Mouse (Mus musculus) intestine, embryonic 16.5 days (tissue): Measurements from ENCODE around the gene Foxn4. TPM values are rescaled to one million over a fixed set of nuclear protein-coding genes. Genes with fewer than 3 reads are reported as not detected.
A peak's percentile ranks its signal among the peaks of the same experiment; 100 is the strongest.

ENCODE experiments used
- ATAC-seq: fragments of 200-750 bp; cut with Nextera tagmentation; 2 replicates; pipeline ENCODE4 v1.8.0; 2017; ENCODE audit warnings: moderate TSS enrichment, moderate library complexity
- H3K27ac ChIP-seq: fragments of 300-500 bp; sonication (generic); 2 replicates; pipeline ENCODE4 v1.5.1; 2014; ENCODE audit warnings: mild to moderate bottlenecking, low read length
- H3K27me3 ChIP-seq: fragments of 300-500 bp; sonication (generic); replicated peaks from 2 replicates; pipeline ENCODE4 v1.6.1; 2014; ENCODE audit warnings: low read length, control low read depth, mixed read lengths; ENCODE audit not compliant: control insufficient read depth, insufficient read depth
- H3K36me3 ChIP-seq: fragments of 300-500 bp; sonication (generic); 2 replicates; pipeline ENCODE4 v1.6.1; 2014; ENCODE audit warnings: low read length, control low read depth; ENCODE audit not compliant: control insufficient read depth, insufficient read depth
- H3K4me1 ChIP-seq: fragments of 300-500 bp; sonication (generic); 2 replicates; pipeline ENCODE4 v1.6.1; 2014; ENCODE audit warnings: low read length, control low read depth, mixed read lengths; ENCODE audit not compliant: control insufficient read depth, insufficient read depth
- H3K4me2 ChIP-seq: fragments of 300-500 bp; sonication (generic); 2 replicates; pipeline ENCODE4 v1.6.1; 2014; ENCODE audit warnings: low read depth, low read length, control low read depth
- H3K4me3 ChIP-seq: fragments of 300-500 bp; sonication (generic); 2 replicates; pipeline ENCODE4 v1.5.1; 2014; ENCODE audit warnings: mild to moderate bottlenecking, low read length
- H3K9ac ChIP-seq: fragments of 300-500 bp; sonication (generic); 2 replicates; pipeline ENCODE4 v1.6.1; 2014; ENCODE audit warnings: low read depth, low read length
- H3K9me3 ChIP-seq: fragments of 300-500 bp; sonication (generic); 2 replicates; pipeline ENCODE4 v1.6.1; 2016; ENCODE audit warnings: low read length, control low read depth; ENCODE audit not compliant: control insufficient read depth
- whole genome bisulfite sequencing: fragments of 180-500 bp; shearing (Covaris S2); extraction: QIAGEN DNeasy Blood & Tissue Kit; methylation state at CpG from one replicate; pipeline ENCODE4 v1.1.7; 2014; 5-methylcytosine and 5-hydroxymethylcytosine counted together
- polyA plus RNA-seq: library from polyadenylated mRNA; unstranded; fragments of >200 nt; fragmentation: Nextera tagmentation; extraction: Ambion mirVana; gene quantifications from 2 replicates; pipeline ENCODE4 v1.2.1, GENCODE M21; 2015

The Foxn4 gene
- polyA plus RNA-seq, 1 experiment from 2014 or later: not detected

DNA sequence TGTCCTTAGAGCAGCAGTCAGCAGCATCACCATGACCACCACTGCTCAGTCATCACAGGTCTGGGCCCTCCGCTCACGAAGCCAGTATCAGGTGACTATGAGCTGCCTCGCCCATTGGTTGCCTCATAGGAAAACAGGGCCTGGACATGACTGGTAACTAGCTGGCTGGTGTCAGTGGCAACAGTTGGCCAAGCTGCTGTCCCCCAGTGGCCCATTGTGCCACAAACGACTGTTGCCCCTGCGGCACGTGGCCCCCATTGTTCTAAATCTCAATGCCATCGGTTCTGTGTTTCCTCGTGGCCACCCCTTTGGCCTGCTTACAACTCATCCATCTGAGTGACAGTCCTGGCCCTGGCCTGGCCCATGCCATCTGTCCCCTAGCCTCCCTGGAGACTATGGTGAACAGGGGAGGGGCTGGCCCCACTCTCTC is 9.6 kb downstream of the Foxn4 start:
- H3K4me1 ChIP-seq: 0 out of 2 replicates have a peak, but pooled peaks cover 5% of the 10 kb centered on the region
- H3K9me3 ChIP-seq: no peaks in the 10 kb centered on the region
- no peak overlapping the region for H3K27ac ChIP-seq
- H3K36me3 ChIP-seq: no peaks in the 10 kb centered on the region
- no peak overlapping the region for H3K4me2 ChIP-seq
- H3K27me3 ChIP-seq: no peaks in the 10 kb centered on the region
- WGBS: 79% methylated on average over 8 of the region's 8 CpGs
- H3K9ac ChIP-seq: no peak overlapping the region
- no peak overlapping the region for H3K4me3 ChIP-seq
- no peak for ATAC-seq

GRCm38 (mm10) chr5:114261494-114261893 is 12.1 kb downstream of the Foxn4 start:
- Histone ChIP-seq H3K27ac (no peak overlapping the region), H3K4me1 (no peaks in the 10 kb centered on the region), H3K4me3 (no peak overlapping the region), H3K4me2 (no peak overlapping the region), H3K9me3 (no peaks in the 10 kb centered on the region), H3K36me3 (no peaks in the 10 kb centered on the region), H3K27me3 (no peaks in the 10 kb centered on the region), H3K9ac (no peak overlapping the region)
- ATAC-seq: no peak

DNA sequence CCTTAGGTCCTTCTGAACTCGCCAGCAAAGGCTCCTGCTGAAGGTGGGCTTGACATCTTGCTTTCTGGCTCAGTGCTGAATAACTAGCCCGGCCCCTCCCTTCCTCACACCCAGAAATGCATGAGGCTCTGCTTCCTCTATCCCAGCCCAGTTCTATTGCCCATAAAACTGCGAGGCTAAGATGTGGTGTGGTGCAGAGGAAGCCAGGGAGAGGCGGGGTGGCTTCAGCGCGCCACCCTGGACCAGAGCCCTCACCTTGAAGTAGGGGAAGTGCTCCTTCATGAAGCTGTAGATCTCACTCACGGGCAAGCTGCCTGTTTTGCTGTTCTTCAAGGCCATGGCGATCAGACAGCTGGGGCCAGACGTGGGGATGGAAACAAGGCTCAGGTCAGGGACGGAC is 14.1 kb downstream of the Foxn4 start:
- Histone ChIP-seq H3K4me1 (no peaks in the 10 kb centered on the region), H3K27ac (no peak overlapping the region), H3K36me3 (no peaks in the 10 kb centered on the region), H3K9ac (no peak overlapping the region), H3K4me3 (no peak overlapping the region), H3K9me3 (no peaks in the 10 kb centered on the region), H3K27me3 (no peaks in the 10 kb centered on the region), H3K4me2 (no peak overlapping the region)
- 60% methylated on average over 10 of the region's 10 CpGs for WGBS
- no peak for ATAC-seq

DNA sequence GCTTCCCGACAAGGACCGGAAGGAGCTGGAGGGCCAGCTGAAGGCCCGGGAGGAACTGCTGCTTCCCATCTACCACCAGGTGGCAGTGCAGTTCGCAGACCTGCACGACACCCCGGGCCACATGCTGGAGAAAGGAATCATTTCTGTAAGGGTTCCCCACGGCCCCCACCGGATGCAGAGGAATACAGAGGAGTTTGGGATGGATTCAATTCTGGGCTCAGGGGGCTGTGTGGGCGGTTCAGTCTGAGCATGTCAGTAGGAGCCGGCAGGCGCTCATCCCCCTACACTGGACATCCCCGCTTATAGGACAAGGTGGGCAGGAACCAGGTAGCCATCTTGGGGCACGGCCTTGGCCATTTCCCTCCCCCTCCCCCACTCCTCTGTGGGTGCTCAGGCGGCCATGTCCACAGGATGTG is 25.4 kb downstream of the Foxn4 start:
- Histone ChIP-seq H3K27ac (no peak overlapping the region), H3K9ac (no peak overlapping the region), H3K36me3 (no peaks in the 10 kb centered on the region), H3K9me3 (no peaks in the 10 kb centered on the region), H3K27me3 (no peaks in the 10 kb centered on the region), H3K4me1 (peaks cover 4% of the 10 kb centered on the region; the same call in 1 of the 2 replicates), H3K4me2 (peak overlapping the region; percentile 37), H3K4me3 (no peak overlapping the region)
- 14% methylated on average over 14 of the region's 14 CpGs for WGBS
- peak; percentile 53; the same call in 1 of the 2 replicates for ATAC-seq

GRCm38 (mm10) chr5:114246465-114246864 is 27.1 kb downstream of the Foxn4 start:
- H3K4me2 ChIP-seq: no peak overlapping the region
- H3K9ac ChIP-seq: no peak overlapping the region
- ATAC-seq: no peak
- no peaks in the 10 kb centered on the region for H3K36me3 ChIP-seq
- H3K4me1 ChIP-seq: peaks cover 4% of the 10 kb centered on the region; the same call in 1 of the 2 replicates
- no peak overlapping the region for H3K4me3 ChIP-seq
- no peak overlapping the region for H3K27ac ChIP-seq
- 80% methylated on average over 7 of the region's 7 CpGs for WGBS
- no peaks in the 10 kb centered on the region for H3K9me3 ChIP-seq
- H3K27me3 ChIP-seq: no peaks in the 10 kb centered on the region

DNA sequence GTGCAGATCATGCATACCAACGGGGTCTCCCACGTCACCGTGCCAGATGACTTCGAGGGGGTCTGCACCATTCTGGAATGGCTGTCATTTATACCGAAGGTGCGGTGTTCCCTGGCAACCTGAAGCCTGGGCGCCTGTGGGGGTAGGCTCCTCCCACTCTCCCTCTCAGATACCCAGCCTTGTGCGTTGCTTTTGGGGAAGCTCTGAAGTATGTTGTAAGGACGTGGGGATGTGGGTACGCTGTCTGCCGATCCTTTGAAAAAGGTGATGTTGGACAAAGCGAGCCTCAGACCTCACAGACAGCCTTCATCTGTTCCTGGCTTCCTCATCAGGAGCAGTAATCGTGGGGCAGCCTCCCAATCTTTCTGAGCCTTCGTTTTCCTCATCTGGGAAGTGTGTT is 33.9 kb downstream of the Foxn4 start:
- no peaks in the 10 kb centered on the region for H3K27me3 ChIP-seq
- no peak overlapping the region for H3K4me3 ChIP-seq
- H3K27ac ChIP-seq: no peak overlapping the region
- WGBS: 52% methylated on average over 14 of the region's 14 CpGs
- no peak overlapping the region for H3K4me2 ChIP-seq
- no peaks in the 10 kb centered on the region for H3K9me3 ChIP-seq
- no peak overlapping the region for H3K9ac ChIP-seq
- H3K4me1 ChIP-seq: 0 out of 2 replicates have a peak, but pooled peaks cover 2% of the 10 kb centered on the region
- H3K36me3 ChIP-seq: no peaks in the 10 kb centered on the region
- no peak for ATAC-seq

GRCm38 (mm10) chr5:114238924-114239323 is 34.7 kb downstream of the Foxn4 start:
- WGBS: 26% methylated on average over 7 of the region's 7 CpGs
- Histone ChIP-seq H3K4me3 (no peak overlapping the region), H3K27ac (no peak overlapping the region), H3K27me3 (no peaks in the 10 kb centered on the region), H3K4me1 (0 out of 2 replicates have a peak, but pooled peaks cover 2% of the 10 kb centered on the region), H3K9me3 (no peaks in the 10 kb centered on the region), H3K4me2 (no peak overlapping the region), H3K9ac (no peak overlapping the region), H3K36me3 (no peaks in the 10 kb centered on the region)
- ATAC-seq: no peak

DNA sequence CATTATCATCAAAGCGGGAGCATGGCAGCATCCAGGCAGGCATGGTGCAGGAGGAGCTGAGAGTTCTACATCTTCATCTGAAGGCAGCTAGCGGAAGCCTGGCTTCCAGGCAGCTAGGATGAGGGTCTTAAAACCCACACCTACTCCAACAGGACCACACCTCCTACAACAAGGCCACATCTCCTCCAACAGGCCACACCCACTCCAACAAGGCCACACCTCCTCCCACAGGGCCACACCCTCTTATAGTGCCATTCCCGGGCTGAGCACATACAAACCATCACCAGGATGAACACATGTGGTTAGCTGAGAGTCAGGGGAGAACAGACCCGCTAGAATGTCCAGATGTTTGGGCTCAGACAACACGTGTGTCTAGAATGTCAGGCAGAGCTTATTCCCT is 44.7 kb downstream of the Foxn4 start:
- whole genome bisulfite sequencing: 77% methylated on average over 5 of the region's 5 CpGs
- H3K36me3 ChIP-seq: peaks cover 5% of the 10 kb centered on the region; the same call in 1 of the 2 replicates
- no peak for ATAC-seq
- H3K9ac ChIP-seq: no peak overlapping the region
- no peaks in the 10 kb centered on the region for H3K27me3 ChIP-seq
- no peaks in the 10 kb centered on the region for H3K4me1 ChIP-seq
- H3K27ac ChIP-seq: no peak overlapping the region
- peaks cover 11% of the 10 kb centered on the region for H3K9me3 ChIP-seq
- H3K4me2 ChIP-seq: no peak overlapping the region
- no peak overlapping the region for H3K4me3 ChIP-seq

DNA sequence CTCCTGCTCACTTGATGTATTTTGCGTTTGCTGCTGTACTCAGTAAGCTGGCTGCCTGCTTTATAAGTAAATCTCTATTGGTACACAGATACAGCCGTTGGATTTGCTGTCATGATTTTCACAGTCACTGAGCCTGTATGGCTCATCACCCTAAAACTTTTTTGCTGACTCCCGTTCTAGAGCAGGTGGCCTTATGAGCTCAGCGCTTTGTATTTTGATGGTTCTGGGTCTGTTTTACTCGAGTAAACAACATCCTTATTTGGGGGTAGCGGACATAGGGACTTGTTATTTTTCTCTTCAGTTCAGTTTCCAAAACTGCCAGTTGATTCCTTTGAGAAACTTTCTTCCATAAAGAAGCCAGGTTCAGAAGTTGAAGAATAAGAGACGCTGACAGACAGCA is 47.6 kb downstream of the Foxn4 start:
- Histone ChIP-seq H3K4me3 (no peak overlapping the region), H3K4me1 (no peaks in the 10 kb centered on the region), H3K9me3 (peaks cover 11% of the 10 kb centered on the region), H3K27ac (no peak overlapping the region), H3K4me2 (no peak overlapping the region), H3K9ac (no peak overlapping the region), H3K27me3 (no peaks in the 10 kb centered on the region), H3K36me3 (peaks cover 5% of the 10 kb centered on the region; the same call in 1 of the 2 replicates)
- WGBS: 92% methylated on average over 7 of the region's 7 CpGs
- no peak for ATAC-seq

GRCm38 (mm10) chr5:114218771-114219170 is 54.8 kb downstream of the Foxn4 start:
- Histone ChIP-seq H3K9me3 (no peaks in the 10 kb centered on the region), H3K4me1 (no peaks in the 10 kb centered on the region), H3K36me3 (no peaks in the 10 kb centered on the region; the same call in 1 of the 2 replicates), H3K9ac (no peak overlapping the region), H3K4me2 (no peak overlapping the region), H3K27me3 (no peaks in the 10 kb centered on the region), H3K4me3 (no peak overlapping the region), H3K27ac (no peak overlapping the region)
- WGBS: 85% methylated on average over 14 of the region's 14 CpGs
- no peak for ATAC-seq
